Mouse (Mus musculus): ENCODE measurements at regions not wholly inside any gene's neighbourhood (a gene's known extent, or its start where the extent isn't known, plus 50 kb on each side); places are given as distances from the start of the nearest gene placed in this dataset.
"Not testable (repeated sequence)": the region's sequence is repeated elsewhere in the genome, so short reads cannot be mapped to it uniquely, and the experiment has no call there.

DNA sequence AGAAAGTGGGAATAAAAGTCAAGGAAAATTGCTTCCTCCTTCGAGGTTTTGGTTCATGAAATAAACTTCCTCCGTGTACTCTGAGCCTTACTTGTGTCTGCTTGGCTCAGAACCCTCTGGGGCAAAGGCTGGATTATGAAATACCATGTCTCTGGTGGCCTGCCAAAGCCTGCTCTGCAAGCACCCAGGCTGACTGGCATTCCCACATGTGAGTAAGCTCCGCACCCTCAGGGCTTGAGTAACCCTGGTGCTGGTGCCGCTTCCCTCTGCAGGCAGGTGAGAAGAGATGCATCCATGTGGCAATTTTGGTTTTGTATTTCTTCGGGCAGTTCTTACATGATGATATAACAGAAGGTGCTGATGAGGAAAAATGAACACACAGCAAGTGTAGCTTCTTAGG lies 66.0 kb downstream of the Nr2f2 start:
- no peak for DNase-seq (ENCODE audit: low spot score in 2 of 2)

DNA sequence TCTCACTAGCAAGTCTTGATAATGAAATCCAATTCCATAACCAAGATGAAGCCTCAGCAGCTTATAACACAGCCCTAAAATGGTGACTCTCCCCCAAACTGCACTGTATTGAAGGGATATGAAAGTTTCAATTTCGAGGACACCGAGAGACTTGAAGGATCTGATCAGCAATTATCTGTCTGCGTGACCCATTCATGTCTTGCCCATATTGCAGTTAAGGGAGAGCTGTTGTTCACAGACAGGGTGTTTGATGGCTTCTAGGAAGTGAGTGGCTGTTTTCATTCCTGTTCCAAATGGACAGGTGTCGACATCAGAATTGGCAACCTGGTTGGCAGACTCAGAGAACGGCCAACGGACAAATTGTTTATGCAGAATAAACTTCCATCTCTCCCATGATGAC lies 75.1 kb downstream of the Nr2f2 start:
- DNase-seq (ENCODE audit: low spot score in 2 of 2): no peak

DNA sequence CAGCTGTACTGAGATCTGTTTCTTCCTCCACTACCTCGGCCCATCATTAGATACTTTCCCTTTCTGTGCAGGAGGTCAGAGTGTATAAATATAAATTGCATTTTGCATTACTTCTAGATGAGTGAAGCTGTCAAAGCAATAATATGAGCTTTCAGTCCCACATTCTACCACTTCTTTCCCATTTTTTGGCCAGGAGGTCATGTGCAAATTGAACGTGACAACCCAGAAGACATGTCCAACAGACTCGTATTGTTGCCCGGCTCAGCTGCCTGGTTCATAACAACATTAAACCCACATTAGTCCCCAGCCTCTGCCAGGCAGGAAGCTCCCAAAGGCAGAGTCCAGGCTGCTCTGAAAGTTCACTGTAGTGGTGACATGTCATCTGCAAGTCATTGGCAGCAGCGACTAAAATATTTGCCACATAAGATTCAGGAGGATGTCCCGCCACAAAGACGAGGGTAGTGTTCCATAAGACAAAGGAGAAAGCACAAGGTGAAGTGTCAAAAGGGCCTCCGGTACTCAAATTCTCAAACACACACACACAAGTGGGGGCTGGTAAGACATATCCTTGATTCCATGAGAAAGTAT lies 75.7 kb downstream of the Nr2f2 start:
- DNase-seq (ENCODE audit: low spot score in 2 of 2): no peak

DNA sequence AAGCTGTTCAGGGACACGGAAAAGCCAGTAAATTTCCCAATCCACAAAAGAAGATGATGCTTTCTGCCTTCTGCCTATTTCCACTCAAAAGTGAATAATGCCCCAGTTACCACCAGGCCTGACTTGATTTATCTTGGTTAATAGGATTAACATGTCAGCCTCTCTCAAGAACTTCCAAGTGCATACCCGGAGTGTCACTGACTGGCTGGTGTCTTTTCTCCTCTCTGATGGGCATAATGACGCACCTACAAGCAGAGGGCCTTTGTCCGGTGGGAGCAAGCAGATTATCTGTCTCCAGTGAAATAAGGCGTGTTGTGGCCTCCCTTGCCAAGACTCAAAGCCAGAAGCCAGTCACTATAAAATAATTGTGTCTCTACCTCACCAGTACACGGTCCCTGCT lies 76.3 kb downstream of the Nr2f2 start:
- no peak for DNase-seq (ENCODE audit: low spot score in 2 of 2)

DNA sequence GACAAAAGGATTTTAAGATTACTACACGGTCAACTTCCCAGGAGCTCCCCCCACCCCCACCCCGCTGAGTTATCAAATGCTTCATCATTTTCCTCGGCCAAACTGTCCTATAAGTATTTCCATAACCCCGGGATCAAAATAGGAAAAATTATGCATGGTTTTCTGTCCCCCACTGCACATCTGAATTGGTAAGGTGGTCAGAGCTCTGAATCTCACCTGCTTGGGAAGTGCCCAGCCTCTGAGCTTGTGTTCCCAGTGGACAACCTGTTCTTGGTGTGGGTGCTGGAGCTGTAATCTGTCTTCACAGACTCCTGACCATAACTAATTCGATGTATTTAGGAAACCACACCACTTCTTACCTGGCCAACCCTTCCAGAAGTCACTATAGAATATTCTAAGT lies 77.9 kb downstream of the Nr2f2 start:
- no peak for DNase-seq (ENCODE audit: low spot score in 2 of 2)

DNA sequence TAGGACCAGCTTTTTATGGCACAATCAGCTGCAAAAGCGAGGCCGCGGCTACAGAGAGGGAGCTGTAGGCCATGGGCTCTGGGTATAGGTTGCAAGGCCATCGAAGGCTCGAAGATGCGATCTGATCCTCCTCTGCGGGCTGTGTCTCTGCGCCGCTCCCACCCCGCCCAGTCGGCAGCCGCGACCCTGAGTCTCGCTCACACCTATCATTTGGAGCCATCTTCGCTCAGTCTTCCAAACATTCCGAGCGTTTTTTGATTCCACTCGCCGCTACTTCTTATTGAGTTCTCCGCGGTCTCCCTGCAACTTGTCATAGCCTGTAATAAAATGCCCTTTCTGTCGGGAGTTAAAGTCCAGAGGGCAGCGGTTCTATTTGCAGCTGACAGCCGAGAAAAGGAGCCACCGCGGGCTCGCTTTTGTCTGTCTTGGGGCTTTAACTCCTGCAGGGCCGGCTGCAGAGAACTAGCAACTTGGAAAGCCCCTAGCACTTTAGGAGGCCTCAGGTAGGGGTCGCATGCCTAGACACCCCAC lies 78.6 kb downstream of the Nr2f2 start:
- no peak for DNase-seq (ENCODE audit: low spot score in 2 of 2)

DNA sequence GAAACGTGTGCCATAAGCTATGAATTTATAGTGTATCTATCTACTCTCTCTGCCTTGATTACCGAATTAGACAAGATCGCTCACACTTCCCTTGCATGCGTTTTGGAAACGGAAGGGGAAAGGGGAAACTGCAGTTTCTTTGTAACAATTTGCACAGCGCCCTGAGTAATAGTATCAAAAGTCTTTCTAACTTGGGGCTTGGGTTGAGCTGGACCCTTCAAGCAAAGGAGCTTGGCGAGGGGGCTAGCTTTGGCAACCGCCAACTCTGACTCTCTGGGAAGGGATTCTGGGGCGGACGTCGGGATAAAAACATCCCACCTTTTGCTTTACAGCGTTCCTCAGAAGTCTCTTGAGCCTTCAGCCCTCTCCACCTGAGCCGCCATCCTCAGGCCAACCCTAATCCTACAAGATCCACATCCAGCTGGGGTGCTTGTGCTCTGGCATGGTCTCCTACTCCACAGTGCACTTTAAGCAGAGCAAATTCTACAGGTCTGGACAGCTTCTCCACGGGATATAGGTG lies 79.6 kb downstream of the Nr2f2 start:
- no peak for DNase-seq (ENCODE audit: low spot score in 2 of 2)

DNA sequence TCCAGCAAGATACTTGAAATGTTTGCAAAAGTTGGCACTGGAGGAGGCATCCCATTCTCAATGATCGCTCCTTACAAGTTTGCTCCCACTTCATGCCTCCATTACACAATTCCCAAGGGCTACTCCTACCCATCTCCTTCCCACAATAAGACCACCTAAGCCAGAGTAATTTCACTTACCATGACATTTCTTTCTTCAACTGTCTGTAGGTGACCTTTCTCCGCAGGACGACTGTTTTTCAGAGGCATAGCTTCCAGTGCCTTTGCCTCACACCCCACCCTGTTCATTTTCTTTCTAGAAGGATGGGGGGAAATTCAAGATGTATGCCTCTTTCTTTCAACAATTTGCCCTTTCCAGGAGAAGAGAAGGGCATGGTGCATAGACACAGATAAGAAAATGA lies 81.2 kb downstream of the Nr2f2 start:
- DNase-seq (ENCODE audit: low spot score in 2 of 2): no peak

DNA sequence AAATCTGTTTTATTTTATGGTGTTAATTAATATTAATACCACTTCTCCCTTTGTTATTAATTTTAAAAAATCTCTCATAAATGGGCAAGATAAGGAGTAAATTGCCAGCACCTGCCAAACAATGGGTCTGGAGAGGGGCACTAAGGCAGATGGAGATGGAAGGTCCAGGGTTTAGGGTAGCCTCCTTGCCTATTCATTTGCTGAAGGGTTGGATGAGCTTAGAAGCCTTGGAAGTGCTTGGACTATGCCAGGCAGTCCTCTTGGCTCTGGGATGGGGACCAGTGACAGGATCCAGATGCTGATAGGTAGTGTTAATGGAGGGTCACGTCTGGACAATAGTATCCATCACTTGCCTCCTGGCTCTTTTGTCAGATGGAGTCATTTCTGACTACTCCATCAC lies 82.7 kb downstream of the Nr2f2 start:
- DNase-seq (ENCODE audit: low spot score in 2 of 2): no peak

DNA sequence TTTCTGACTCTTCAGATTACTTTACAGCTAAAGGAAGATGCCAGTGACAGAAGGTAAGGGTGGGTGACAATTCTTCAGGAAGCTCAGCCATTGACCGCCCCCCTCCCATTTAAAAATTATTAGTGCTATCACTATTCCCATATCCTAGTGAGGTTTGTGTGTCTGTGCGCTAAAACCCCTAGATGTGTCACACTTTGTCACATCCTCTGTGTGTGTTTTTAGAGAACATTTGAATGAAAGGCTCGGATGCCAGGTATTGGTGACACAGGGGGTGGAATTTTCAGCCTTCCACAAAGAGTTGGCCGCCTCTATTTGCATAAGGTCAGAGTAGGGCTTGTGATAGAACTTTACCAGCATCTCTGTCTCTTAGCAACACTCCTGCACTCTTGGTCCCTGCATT lies 83.4 kb downstream of the Nr2f2 start:
- DNase-seq (ENCODE audit: low spot score in 2 of 2): no peak

DNA sequence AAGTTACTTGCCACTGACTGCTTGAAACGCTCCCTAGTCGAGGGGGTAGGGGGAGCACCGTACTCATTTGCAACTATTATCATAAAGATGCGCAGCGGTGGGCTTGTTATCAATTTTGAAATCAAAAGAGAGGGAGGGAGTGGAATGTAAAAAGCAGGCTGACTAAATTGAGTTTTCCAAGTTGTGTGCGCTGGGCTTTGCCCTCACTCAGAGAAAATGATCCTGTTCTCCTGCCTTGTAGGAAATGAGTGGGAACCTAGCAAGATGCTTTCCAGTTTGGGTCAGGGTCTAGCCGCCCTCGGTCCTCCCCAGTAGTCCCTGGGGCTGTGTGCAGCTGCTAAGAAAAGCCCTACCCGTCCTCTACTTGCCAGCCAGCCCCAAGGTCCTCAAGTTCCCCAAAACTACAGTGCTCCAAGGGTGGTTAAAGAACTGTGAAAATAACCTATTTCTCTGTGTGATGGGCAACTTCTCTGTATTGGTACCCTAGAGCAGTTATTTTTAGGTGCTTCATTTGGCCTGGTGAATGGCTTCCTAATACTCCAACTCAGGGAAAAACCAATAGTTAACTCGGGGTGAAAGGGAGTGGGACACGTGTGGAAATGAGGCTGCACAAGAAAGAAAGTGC lies 84.5 kb downstream of the Nr2f2 start:
- no peak for DNase-seq (ENCODE audit: low spot score in 2 of 2)

DNA sequence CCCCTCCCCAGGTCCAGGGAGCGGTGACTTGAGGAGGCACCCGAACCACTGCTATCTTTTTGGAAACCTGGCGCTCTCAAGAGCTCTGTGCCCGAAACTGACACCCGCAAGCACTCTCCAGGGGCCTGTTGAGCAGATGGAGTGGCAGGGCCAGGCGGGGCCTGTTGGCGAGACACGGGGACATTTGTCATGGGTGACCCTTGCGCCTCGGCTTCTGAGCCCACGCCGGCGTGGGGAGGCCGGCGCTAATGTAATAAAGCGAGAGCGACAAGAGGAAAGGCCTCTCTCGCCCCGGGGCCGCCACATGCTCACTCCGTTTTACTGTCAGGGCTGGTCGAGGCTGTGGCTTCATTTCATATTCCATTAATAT lies 85.2 kb downstream of the Nr2f2 start:
- no peak for DNase-seq (ENCODE audit: low spot score in 2 of 2)

DNA sequence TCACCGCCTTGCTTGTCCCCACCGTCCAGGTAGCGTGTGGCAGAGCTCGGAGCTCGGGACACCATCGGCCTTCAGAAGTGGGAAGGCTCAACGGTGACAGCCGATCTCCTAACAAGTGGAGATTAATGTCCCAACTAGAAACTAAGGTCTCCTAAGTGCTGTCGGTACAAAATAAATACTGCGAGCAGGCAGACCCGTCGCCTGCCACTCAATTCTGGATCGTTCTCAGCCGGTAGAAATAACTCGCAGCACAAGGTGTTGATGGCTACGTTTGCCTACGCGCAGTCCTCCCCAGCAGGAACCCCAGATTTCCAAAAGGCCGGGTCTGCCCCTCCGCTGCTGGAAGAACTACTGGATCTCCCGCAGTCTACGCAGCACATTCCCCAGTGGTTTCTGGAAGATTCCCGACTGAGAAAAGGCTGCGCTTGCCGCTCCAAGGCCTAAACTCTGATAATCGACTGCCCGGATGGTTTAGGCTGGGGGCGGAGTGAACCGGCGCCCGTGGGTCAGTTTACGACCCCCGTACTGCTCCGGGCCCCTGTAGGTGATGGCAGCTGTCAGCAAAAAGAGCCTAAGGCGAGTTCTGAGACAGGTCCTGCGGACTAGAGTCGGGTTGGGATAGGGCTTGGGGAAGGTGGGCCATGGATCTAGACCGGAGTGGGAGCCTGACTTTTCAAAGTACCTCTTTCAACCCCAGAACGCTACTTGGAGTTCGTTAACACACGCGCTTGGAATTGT lies 85.7 kb downstream of the Nr2f2 start:
- no peak for DNase-seq (ENCODE audit: low spot score in 2 of 2)

DNA sequence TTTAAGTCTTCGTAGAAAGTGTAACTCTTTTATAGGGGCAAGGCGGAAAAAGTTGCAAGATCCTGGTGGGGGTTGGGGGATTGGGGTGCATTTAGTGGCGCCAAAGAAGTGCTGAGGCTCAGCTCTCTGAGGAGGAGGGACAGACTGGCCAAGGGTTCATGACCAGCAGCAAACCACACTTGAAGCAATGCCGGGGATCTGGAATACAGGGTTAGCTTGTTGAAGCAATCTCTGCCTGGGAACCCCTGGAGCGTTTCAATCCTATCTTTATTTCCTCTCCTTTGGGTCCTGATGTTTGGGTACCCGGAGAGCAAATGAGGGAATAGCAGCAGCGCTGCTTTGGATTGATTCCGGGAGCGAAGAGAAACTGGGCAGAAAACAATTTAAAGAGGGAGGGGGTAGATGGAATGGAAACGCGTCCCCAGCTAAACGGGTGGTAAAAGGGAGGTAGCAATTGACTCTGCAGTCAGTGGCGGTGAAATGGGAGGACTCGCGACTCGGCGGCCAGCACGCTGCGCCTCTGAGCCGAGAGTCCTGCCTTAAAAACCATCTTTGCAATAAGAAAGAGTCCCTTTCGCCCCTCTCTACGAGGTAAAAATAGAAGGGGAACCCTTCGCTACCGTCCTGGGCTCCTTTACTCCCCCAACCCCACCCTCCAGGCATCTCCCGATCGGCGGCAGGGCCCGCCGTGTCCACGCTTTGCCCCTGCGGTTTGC lies 86.5 kb downstream of the Nr2f2 start:
- no peak for DNase-seq (ENCODE audit: low spot score in 2 of 2)

DNA sequence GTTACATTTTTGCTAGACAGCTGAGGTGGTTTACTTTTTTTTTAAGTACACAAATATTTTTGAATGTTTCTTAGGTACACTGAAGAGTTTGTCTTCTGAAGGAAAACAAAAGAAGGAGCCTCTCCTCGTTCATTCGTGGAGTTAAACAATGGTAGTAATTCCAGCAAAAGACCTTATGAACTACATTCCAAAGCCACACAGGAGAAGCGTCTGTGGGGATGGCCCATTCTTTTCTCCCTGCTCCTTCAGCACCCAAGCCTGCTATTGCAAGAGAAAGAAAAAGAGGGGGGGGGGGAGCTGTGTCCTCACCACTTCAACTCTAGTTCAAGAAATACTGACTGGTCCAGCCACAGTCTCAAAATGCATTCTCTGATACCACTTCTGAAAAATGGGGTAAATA lies 87.4 kb downstream of the Nr2f2 start:
- no peak for DNase-seq (ENCODE audit: low spot score in 2 of 2)

DNA sequence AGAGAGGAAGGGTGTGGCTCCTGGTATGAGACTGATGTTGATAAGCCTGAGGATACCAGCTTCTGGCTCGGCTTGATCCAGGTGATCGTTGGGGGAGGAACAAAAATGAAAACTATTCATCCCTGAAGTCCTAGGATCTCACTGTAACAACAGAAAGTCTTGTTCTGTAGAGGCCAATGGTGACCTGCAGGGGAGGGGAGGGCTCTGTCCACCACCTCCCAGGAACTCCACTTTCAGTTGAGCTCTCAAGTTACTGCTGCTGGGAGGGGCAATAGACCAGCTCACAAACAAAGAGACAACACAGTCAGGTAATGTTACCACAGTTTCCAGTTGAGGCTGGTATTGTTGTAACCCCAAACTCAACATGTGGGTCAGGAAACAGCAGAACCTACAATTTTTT lies 90.5 kb downstream of the Nr2f2 start:
- no peak for DNase-seq (ENCODE audit: low spot score in 2 of 2)

DNA sequence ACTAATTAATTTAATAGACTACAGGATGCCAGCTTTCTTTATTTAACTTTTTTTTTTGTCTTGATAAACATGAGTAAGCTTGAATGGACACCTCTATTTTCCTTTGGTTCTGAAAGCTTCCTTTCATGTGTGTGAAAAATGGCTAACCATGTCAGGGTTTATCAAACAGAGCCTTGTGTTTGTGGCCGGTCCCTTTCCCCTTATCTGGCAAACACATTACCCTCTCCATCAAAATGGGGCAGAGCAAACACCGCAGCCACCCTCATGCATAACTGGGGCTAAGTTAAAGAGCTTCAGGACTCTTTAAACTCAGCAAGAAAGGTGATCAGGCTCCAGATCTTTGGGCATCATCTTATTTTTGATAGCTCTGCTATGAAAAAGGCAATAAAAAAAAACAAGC lies 92.2 kb downstream of the Nr2f2 start:
- no peak for DNase-seq (ENCODE audit: low spot score in 2 of 2)

DNA sequence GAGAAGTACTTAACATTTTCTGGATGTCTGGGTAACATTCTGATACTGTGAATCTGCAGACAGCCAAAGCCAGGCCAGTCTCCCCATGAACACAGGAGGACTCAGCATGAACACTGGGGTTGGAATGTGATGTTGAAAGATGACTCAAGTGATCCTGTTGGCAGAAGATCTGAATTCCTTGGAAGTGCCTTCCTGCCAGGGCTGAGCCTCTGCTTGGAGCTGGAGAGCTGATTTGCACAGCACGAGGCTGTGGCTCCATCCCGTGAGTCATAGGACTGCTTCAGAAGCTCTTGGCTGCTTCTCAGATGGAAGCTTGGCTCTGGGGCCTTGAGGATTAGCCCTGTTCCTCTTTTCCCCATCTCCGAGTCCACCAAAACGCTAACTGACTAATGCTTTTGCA lies 99.5 kb downstream of the Nr2f2 start:
- no peak for DNase-seq (ENCODE audit: low spot score in 2 of 2)

DNA sequence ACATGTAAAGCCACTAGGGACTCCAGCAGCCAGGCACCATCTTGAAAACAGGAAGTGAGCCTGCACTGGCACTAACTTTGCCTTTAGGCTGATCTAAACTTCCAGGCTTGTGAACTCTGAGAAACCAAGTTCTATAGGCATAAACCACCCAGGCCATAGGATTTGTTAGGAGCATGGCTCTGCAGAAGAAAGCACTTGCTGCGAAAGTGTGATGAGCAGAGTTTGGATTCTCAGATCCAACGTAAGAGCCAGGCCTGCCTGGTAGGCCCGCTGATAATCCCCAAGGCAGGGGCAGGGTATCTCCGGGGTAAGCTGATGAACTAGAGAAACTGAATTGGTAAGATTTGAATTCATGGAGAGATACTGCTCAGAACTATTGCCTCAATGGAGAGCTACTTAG lies 109.7 kb downstream of the Nr2f2 start:
- no peak for DNase-seq (ENCODE audit: low spot score in 2 of 2)

DNA sequence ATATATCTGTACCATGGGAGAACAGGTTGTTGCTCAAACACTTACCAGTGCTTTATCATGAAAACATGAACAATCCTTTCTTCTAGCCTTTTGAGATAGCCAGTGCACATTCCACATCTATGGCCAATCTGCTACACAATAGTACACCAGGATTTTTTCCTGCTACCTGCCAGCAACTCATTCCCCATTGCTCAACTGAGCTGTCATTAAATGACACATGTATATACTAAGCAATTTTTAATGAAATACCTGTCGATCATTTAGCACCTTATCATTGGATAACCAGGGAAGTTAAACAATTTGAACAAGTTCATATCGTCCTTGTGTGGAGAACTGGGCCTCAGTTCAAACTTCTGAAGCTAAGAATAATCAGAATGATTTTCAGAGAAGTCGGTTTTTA lies 111.5 kb downstream of the Nr2f2 start:
- no peak for DNase-seq (ENCODE audit: low spot score in 2 of 2)

DNA sequence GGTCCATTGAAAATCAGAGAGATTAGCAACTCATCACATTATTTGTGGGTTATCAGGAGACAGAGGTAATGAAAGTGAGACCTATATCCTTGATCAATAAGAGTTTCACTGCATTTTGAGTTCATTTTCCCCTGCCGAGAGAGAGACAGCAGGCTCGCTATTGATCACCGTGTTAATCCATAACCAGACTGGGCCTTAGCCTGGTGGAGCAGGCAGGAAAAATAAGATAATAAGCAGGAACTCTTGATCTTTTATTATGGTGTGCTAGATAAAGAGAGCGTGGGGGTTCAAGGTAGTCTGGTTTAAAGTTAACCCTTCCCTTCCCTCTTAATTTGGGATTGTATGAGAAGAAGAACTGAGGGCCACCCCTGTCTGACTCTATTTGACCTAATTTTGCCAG lies 113.3 kb downstream of the Nr2f2 start:
- no peak for DNase-seq (ENCODE audit: low spot score in 2 of 2)

DNA sequence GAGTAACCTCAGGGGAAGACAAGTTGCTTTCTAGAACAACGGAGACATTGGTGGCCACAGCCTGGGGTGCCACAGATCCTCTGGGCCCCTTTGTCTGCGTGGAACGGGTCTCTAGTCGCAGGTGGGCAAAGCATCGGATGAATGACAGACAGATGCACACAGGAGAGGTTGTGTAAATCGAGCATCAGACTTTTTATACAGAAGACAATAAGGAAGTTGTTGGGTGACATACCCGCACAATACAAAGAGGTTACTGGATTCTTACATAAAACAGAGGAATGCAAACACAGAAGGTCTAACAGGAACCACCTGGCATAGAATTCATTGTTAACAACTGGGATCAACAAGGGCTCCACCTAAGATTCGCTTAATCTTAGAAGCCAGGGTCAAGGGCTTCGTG lies 127.5 kb downstream of the Nr2f2 start:
- not testable (repeated sequence) for DNase-seq (ENCODE audit: low spot score in 2 of 2)
